Mouse (Mus musculus) embryo, embryonic 10 days (tissue): ENCODE data around the gene Rhot1.
"Not testable (repeated sequence)": the region's sequence is repeated elsewhere in the genome, so short reads cannot be mapped to it uniquely, and the experiment has no call there.

Source experiments
- DNase-seq: peaks from one replicate; pipeline ENCODE4 v3.0.0-alpha.2; 2015; ENCODE audit warnings: low spot score

The Rhot1 gene

GRCm38 (mm10) chr11:80193827-80194226 lies 15.0 kb upstream of the Rhot1 start:
- DNase-seq = no peak

DNA sequence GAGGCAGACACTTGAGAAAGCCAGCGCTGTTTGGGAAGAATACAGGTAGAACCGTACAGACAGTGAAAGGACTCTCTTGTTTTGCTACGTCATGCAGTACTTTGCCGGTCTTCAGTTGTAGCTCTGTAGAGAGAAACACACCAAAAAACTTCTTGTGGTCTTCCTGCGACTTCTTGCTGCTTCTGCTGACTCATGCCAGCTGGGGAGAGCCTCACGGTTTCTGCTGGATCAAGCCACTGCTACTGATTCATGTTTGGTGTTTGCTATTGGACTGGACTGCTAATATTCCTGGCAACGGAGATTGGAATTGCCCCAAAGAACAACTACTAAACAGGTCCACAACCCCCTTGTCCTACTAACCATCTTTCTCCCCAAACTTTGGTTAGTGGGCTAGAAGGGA lies 12.5 kb upstream of the Rhot1 start:
- DNase-seq = no peak

- DNase-seq = no peak
Observed at GRCm38 (mm10) chr11:80199316-80199715, 9.5 kb upstream of the Rhot1 start.

GRCm38 (mm10) chr11:80199773-80200172 lies 9.0 kb upstream of the Rhot1 start:
- no peak for DNase-seq

DNA sequence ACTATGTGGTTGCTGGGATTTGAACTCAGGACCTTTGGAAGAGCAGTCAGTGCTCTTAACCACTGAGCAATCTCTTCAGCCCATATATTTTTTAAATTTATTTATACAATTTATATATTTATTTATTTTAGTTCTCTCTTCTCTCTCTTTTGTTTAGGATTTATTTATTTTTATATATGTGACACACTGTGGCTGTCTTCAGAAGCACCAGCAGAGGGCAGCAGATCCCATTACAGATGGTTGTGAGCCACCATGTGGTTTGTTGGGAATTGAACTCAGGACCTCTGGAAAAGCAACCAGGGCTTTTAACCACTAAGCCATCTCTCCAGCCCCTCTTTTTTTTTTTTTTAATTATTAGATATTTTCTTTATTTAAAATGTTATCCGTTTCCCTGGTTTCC lies 8.5 kb upstream of the Rhot1 start:
- DNase-seq = peak; percentile 51

DNA sequence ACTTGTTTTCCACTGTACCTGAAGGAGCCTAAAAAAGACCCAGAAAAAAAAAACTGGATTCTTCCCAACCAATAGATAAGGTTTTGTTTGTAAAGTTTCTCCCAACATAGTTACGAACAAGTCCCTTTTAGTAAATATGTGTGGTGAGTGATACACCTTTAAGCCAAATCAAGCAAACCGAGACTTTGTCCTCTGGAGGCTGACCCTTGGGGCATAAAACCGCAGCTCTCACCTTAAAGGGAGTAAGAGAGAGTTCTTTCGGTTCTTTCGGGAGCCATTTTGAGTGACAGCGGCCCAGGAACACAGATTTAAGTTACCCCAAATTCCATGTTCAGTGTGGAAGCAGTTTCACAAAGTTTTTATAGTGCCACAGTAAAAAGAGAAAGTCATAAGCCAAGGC lies 6.5 kb upstream of the Rhot1 start:
- no peak for DNase-seq

DNA sequence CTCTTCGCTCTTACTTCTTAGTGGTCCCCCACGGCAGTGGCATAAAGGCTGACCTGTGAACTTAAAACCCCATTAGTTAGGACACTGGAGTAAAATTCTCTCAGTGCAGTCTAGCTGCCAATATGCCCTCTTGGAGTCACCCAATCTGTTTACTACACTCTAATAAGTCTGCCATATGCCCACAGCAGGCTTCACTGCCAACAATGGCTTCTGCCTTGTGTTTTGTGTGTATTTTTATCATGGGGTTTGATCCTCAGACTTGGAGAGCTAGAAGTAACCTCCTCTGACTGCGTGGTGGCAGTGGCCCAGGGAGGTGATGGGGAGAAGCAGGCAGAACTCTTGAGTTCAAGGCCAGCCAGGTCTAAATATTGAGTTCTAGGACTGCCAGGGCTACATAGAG lies 4.8 kb upstream of the Rhot1 start:
- DNase-seq = no peak

DNA sequence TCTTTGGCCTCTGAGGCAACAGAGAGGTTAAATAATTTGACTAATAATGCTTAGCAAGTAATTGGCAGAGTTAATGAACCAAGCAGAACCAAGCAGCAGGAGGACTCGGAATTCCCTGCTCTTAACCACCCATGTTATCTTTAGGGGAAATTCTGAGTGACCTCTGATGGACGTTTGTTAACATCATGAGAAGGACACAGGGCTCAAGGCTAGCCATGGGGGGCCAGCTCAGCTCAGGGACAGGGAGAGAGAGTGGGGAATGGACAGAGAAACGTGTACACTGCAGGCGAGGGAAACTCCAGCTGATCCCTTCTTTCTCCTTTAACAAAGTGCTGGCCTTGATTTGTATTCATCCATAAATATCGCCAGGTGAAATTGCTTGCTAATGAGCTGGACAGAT lies 3.9 kb upstream of the Rhot1 start:
- no peak for DNase-seq

DNA sequence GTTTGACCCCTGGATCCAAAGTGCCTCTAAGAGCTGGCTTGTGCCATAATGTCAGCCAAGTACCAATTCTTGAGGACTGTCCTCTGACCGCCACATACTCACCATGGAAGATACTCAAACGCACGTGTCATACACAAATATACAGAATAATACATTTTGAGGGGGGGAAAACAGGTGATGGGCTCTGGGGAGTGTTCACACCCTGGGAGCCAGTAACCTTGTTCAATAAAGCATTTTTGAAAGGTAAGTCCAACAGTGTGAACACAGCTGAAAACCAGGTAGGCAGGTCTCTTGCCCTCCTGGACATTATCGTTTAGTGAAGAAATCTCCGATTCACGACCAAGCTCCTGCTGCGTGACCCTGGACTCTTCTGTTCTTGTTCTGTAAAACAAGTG lies 357 bp upstream of the Rhot1 start:
- DNase-seq = no peak

GRCm38 (mm10) chr11:80210321-80210720 lies 1.5 kb downstream of the Rhot1 start:
- no peak for DNase-seq

DNA sequence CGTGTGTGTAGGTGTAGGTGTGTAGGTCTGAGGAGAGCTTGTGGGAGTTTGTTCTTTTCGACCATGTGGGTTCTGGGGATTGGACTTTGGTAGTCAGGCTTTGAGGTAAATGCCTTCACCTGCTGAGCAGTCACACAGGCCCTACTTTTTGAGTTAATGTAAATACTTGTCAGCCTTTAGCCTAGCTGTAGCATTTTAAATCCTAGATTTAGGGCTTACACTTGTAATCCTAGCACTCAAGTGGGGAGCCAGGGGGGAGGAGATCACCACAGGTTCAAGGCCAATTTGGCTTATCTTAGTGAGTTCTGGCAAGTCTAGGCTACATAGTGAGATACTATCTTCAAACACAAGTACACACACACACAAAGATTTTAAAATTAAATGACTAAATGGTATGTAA lies 3.5 kb downstream of the Rhot1 start:
- DNase-seq = no peak

DNA sequence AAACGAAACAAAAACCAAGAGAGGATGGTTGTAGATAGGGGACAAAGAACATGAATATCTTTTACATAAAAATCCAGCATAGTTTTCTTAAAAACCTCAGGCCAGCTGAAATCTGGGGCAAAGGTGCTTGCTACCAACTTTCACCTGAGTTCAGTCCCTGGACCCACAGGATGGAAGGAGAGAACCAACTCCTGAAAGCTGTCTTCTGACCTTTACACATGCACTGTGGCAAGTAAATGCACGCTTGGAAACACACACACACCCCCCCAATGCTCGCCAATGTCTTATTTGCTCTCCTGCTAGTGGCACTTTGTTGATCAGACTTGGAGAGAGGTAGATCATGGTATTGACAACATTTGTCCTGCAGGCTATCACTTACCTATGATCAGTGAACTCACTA lies 6.5 kb downstream of the Rhot1 start:
- no peak for DNase-seq

GRCm38 (mm10) chr11:80218657-80219293 lies 10.0 kb downstream of the Rhot1 start:
- no peak for DNase-seq

DNA sequence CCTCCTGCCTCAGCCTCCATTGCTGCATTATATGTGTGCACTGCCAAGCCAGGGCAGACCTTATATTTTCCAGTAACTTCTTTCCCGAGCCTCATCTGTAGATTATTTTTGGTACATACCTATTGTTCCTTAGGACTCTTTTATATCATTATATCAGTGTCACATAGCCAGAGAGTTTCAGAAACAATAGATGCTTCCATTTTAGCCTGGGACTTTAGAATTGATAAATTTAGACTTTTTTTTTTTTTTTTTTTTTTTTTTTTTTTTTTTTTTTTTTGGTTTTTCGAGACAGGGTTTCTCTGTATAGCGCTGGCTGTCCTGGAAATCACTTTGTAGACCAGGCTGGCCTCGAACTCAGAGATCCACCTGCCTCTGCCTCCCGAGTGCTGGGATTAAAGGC lies 21.2 kb downstream of the Rhot1 start:
- DNase-seq = not testable (repeated sequence)

DNA sequence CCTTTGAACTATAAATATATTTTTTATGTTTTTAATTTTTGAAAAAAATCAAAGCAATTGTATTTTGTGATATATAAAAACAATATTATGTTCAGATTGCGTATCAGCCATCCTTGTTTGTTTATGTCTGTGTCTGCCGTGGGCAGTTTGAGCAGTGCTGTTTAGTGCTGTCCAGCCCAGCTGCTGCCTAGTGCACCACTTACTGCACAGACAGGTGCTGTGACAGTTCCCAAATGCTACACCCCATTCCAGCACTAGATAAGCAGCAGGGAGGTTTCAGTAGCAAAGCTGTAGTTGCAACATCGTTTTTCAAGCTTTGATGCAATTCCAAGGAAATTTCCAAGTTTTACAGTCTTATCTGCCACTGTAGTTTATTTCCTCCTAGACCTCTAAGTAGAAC lies 28.5 kb downstream of the Rhot1 start:
- DNase-seq = no peak

GRCm38 (mm10) chr11:80238306-80238705 lies 29.5 kb downstream of the Rhot1 start:
- no peak for DNase-seq

GRCm38 (mm10) chr11:80247026-80247425 lies 38.2 kb downstream of the Rhot1 start:
- DNase-seq = no peak

GRCm38 (mm10) chr11:80248531-80248930 lies 39.7 kb downstream of the Rhot1 start:
- no peak for DNase-seq

GRCm38 (mm10) chr11:80264137-80264536 lies 55.3 kb downstream of the Rhot1 start:
- DNase-seq = no peak

DNA sequence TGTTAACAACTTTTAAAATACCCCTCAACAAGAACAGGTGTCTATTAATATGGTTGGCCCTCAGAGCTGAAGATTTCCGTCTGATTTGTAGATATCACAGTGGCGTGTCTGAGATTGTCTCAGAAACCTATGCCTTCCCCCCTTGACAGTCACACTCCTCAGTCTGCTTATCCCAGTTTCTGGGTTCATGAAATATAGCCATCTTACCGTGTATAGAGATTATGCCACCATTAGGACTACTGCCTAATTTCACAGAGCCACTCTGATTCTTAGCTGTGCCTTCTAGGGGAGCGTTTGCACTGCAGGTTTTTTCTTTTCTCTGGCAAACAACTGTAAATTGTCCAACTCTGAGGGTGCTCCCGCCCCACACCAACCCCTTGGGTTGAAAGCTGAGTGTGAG lies 62.3 kb downstream of the Rhot1 start:
- no peak for DNase-seq

DNA sequence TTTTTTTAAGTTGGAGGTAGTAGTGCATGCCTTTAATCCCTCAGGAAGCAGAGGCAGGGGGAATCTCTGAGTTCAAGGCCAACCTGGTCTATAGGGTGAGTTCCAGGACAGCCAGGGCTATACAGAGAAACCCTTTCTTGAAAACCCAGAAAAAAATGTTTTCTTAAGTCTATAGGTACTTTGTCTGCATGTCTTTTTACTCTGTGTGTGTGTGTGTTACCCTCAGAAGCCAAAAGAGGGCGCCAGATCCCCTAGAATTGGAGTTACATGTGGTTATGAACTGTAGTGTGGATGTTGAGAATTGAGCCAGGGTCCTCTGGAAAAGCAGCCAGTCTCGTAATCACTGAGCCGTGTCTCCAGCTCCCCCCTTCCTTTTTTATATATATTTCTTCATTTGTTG lies 66.2 kb downstream of the Rhot1 start:
- DNase-seq = no peak

DNA sequence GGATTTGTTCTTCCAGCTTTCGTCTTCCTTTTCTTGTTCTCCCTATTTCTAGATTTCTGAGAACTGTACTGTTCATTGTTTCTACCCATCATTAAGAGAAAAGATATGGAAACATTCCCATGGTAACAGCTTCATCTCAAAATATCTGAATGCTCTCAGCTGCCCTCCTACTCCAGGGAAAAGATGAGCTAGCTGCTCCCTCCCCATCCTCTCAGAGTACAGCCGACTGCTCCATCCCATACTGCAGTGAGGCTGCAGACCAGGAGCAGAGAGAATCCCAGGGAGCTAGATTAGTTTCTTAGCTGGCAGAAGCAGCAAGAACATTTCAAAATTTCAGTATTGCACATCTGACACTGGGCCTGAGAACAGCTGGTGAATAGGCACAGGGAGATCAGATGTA lies 69.2 kb downstream of the Rhot1 start:
- no peak for DNase-seq

DNA sequence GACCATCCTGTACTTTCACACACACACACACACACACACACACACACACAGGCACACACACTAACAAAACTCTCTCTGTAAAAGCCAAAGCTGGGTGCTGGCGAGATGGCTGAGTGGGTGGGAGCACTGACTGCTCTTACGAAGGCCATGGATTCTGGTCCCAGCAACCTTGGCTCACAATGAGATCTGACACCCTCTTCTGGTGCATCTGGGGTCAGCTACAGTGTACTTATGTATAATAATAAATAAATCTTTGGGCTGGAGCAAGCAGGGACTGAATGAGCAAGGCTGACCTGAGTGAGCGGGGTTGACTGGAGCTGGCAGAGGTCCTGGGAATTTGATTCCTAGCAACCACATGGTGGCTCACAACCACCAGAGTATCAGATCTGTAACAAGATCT lies 75.0 kb downstream of the Rhot1 start:
- no peak for DNase-seq

DNA sequence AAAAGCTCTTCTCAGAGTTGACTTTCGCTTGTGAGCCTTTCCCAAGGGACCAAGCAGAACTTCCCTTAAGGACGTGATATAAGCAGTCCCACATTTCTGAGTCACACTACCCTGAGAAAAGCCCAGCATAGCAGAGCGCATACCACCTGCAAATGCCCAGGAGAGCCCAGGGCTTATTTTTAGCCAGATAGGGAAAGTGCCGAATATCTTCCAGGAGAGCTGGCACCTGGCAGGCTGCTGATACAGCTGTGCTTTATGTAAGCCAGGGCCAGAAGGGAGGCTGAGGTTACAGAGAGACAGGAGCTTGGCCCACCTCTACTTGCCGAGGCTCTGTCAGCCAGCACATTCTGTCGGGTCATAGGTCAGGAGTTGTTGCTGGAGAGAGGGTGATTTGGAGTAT lies 75.8 kb downstream of the Rhot1 start:
- peak; percentile 43 for DNase-seq

DNA sequence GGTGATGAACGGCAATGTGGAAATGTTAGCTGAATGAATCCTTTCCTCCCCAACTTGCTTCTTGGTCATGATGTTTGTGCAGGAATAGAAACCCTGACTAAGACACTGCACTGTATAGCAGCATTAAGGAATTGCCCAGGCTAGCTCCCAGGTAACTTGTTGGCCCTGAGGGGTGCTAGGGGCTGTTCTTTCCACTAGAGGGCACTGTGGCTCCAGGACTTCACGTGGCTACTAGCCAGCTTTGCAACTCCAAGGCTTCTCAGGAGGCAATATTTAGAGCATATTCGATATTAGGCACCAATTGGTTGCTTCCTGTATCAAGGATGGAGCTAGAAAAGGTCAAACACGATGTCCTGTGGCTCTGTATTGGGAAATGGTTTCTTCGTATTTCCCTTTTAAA lies 78.3 kb downstream of the Rhot1 start:
- DNase-seq = peak; percentile 85
